Comparison of ENCODE assay signal across 16 mouse cellular contexts in genomic region chr16:57601031-57601430, GRCm38 (mm10).
"Had no signal": no experiment of that assay in that cellular context is flagged by ENCODE, and none has a peak within 500 bp of the region (broad histone marks: within the 10 kb centered on the region; RNA-seq: fewer than 3 reads in every experiment).

No protein-coding gene starts in this region.

- H3K36me3 ChIP-seq: neural tube, embryonic 12.5 days; neural tube, embryonic 13.5 days; neural tube, embryonic 15.5 days; stomach, embryonic 15.5 days had no signal

- H3K27ac ChIP-seq: neural tube, embryonic 12.5 days; neural tube, embryonic 13.5 days; neural tube, embryonic 15.5 days; stomach, embryonic 15.5 days; stomach, postnatal 0 days had no signal

- H3K4me1 ChIP-seq: neural tube, embryonic 12.5 days; stomach, embryonic 15.5 days had no signal

- H3K9me3 ChIP-seq: neural tube, embryonic 12.5 days; neural tube, embryonic 13.5 days; neural tube, embryonic 15.5 days; stomach, embryonic 15.5 days had no signal

- H3K4me2 ChIP-seq: neural tube, embryonic 12.5 days; neural tube, embryonic 13.5 days; neural tube, embryonic 15.5 days; stomach, embryonic 15.5 days had no signal

- DNase-seq: right cerebral cortex, adult 18-20 months; right cerebral cortex, postnatal 14 days; right cerebral cortex, postnatal 25 days; right cerebral cortex, postnatal 4 days; spleen, adult 18-20 months; thymus, adult 18-20 months; thymus, adult 2 months; thymus, postnatal 14 days; thymus, postnatal 25 days; thymus, postnatal 36 days; thymus, postnatal 4 days had no signal

- H3K9ac ChIP-seq: neural tube, embryonic 12.5 days; neural tube, embryonic 13.5 days; neural tube, embryonic 15.5 days; stomach, embryonic 15.5 days had no signal

- H3K4me3 ChIP-seq: neural tube, embryonic 12.5 days; neural tube, embryonic 13.5 days; neural tube, embryonic 15.5 days; stomach, embryonic 15.5 days had no signal

- H3K27me3 ChIP-seq: neural tube, embryonic 12.5 days; neural tube, embryonic 13.5 days; neural tube, embryonic 15.5 days; stomach, embryonic 15.5 days had no signal
